Mouse (Mus musculus) hindbrain, embryonic 13.5 days (tissue): ENCODE results near the gene Zpbp2. TPM values are rescaled to one million over a fixed set of nuclear protein-coding genes. Genes with fewer than 3 reads are reported as not detected.

Source experiments
- ATAC-seq: fragments of 200-750 bp; cut with Nextera tagmentation; 2 replicates; pipeline ENCODE4 v1.8.0; 2017; ENCODE audit warnings: moderate TSS enrichment; ENCODE audit not compliant: low FRiP score
- H3K27ac ChIP-seq: fragments of 300-500 bp; sonication (generic); 2 replicates; pipeline ENCODE4 v1.5.1; 2015; ENCODE audit warnings: inconsistent platforms, mild to moderate bottlenecking, moderate library complexity
- H3K27me3 ChIP-seq: fragments of 300-500 bp; sonication (generic); 2 replicates; pipeline ENCODE4 v1.6.1; 2015; ENCODE audit warnings: mild to moderate bottlenecking, inconsistent platforms
- H3K36me3 ChIP-seq: fragments of 300-500 bp; sonication (generic); 2 replicates; pipeline ENCODE4 v1.6.1; 2015; ENCODE audit warnings: mild to moderate bottlenecking, inconsistent platforms
- H3K4me1 ChIP-seq: fragments of 300-500 bp; sonication (generic); replicated peaks from 2 replicates; pipeline ENCODE4 v1.6.1; 2015; ENCODE audit warnings: inconsistent platforms
- H3K4me2 ChIP-seq: fragments of 300-500 bp; sonication (generic); 2 replicates; pipeline ENCODE4 v1.6.1; 2015; ENCODE audit warnings: inconsistent platforms, mild to moderate bottlenecking, moderate library complexity
- H3K4me3 ChIP-seq: fragments of 300-500 bp; sonication (generic); 2 replicates; pipeline ENCODE4 v1.5.1; 2015; ENCODE audit warnings: mild to moderate bottlenecking, inconsistent platforms
- H3K9ac ChIP-seq: fragments of 300-500 bp; sonication (generic); 2 replicates; pipeline ENCODE4 v1.6.1; 2015; ENCODE audit warnings: mild to moderate bottlenecking, inconsistent platforms
- H3K9me3 ChIP-seq: fragments of 300-500 bp; sonication (generic); 2 replicates; pipeline ENCODE4 v1.6.1; 2016; ENCODE audit warnings: inconsistent platforms
- WGBS: fragments of 180-500 bp; shearing (Covaris S2); methylation state at CpG from one replicate; pipeline ENCODE4 v1.1.7; 2015; 5-methylcytosine and 5-hydroxymethylcytosine counted together
- polyA plus RNA-seq: library from polyadenylated mRNA; unstranded; fragments of >200 nt; fragmentation: Nextera tagmentation; extraction: Ambion mirVana; gene quantifications from 2 replicates; pipeline ENCODE4 v1.2.1, GENCODE M21; 2015

Gene Zpbp2
- polyA plus RNA-seq, 1 experiment from 2014 or later: not detected

DNA sequence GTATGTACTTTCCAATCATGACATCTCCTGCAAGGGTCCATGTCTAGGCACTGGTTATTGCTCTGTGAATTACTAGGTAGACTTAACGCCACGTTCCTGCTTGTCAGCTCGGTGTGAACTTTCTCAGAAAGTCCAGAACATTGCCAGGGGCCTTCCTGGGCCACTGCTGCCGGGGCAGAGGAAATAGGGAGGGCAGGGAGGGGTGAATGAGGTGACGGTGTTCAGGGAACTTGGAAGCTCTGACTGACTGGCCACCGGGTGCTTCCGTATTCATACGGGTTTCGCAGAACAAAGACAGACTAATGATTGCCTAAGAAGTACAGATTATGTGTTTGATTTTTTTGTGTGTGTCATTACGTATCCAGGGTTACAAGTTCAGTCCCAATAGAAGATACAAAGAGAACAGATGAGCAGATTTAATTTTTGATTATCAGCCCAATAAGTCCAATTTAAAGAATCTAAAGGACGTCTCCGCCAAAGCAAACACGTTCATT, 13.1 kb downstream of the Zpbp2 start:
- WGBS: 80% methylated on average over 13 of the region's 13 CpGs
- Histone ChIP-seq H3K4me2 (no peak overlapping the region), H3K4me1 (no peaks in the 10 kb centered on the region), H3K9me3 (no peaks in the 10 kb centered on the region), H3K4me3 (no peak overlapping the region), H3K27me3 (no peaks in the 10 kb centered on the region), H3K27ac (no peak overlapping the region), H3K9ac (no peak overlapping the region), H3K36me3 (no peaks in the 10 kb centered on the region)
- no peak for ATAC-seq

DNA sequence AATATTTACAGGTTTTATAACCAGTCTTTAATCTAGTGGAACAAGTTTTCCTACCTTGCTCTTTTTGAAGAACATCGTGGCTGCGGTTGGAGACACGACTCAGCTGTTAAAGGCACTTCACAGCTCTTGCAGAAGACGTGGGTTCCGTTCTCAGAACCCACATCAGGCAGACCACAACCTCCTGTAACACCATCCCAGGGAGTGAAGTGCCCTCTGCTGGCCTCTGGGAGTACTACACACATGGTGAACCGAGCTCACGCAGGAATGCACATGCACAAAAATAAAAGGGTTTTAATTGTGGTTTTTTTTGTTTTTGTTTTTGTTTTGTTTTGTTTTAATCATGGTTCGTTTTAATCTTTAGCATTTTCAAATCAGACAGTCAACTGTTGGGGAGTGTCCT, 17.4 kb downstream of the Zpbp2 start:
- Histone ChIP-seq H3K36me3 (no peaks in the 10 kb centered on the region), H3K4me2 (no peak overlapping the region), H3K27ac (no peak overlapping the region), H3K9me3 (no peaks in the 10 kb centered on the region), H3K4me3 (no peak overlapping the region), H3K27me3 (no peaks in the 10 kb centered on the region), H3K4me1 (no peaks in the 10 kb centered on the region), H3K9ac (no peak overlapping the region)
- 89% methylated on average over 8 of the region's 8 CpGs for WGBS
- ATAC-seq: no peak

DNA sequence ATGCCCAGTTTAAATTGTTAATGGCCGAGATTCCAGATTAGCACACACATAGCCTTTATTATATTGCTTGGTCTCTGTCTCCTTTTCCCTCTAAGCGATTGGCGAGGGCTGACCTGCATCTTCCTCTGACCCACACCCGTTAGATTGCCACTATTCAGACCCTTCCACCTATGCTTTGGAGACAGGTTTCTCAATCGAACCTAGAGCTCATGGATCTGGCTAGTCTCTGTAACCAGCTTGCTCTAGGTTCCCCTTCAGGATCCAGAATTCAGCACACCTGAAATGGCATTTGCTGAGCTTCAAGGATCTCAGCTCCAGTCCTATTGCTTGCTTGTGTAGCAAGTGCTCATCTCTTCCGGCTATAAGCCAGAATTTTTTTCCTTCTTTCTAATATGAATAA, 18.6 kb downstream of the Zpbp2 start:
- no peak overlapping the region for H3K4me2 ChIP-seq
- H3K27me3 ChIP-seq: no peaks in the 10 kb centered on the region
- no peak overlapping the region for H3K9ac ChIP-seq
- ATAC-seq: no peak
- H3K27ac ChIP-seq: no peak overlapping the region
- no peaks in the 10 kb centered on the region for H3K4me1 ChIP-seq
- no peak overlapping the region for H3K4me3 ChIP-seq
- H3K9me3 ChIP-seq: no peaks in the 10 kb centered on the region
- WGBS: 77% methylated on average over 6 of the region's 6 CpGs
- H3K36me3 ChIP-seq: no peaks in the 10 kb centered on the region

DNA sequence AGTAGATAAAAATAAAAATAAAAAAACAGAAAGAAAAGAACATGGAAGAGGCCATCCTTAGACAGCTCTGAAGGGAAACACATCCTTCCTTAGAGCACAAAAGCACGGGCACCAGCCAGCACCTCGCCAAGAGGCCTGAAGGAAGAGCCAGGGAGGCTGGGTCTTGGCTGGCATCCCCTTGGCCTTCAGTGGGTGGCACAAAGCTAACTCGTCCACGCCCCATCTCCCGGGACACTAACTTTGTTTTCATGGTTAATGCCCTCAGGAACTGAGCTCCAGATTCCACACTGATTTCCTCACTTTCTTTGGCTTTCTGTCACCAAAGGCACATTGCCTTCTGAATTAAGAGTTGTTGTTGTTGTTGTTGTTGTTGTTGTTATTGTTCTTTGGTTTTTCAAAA, 26.9 kb downstream of the Zpbp2 start:
- Histone ChIP-seq H3K27me3 (no peaks in the 10 kb centered on the region), H3K9me3 (no peaks in the 10 kb centered on the region), H3K4me1 (no peaks in the 10 kb centered on the region; the same call in 1 of the 2 replicates), H3K4me2 (no peak overlapping the region), H3K4me3 (no peak overlapping the region), H3K36me3 (peaks cover 31% of the 10 kb centered on the region), H3K27ac (no peak overlapping the region), H3K9ac (no peak overlapping the region)
- WGBS: 85% methylated on average over 5 of the region's 5 CpGs
- no peak for ATAC-seq

DNA sequence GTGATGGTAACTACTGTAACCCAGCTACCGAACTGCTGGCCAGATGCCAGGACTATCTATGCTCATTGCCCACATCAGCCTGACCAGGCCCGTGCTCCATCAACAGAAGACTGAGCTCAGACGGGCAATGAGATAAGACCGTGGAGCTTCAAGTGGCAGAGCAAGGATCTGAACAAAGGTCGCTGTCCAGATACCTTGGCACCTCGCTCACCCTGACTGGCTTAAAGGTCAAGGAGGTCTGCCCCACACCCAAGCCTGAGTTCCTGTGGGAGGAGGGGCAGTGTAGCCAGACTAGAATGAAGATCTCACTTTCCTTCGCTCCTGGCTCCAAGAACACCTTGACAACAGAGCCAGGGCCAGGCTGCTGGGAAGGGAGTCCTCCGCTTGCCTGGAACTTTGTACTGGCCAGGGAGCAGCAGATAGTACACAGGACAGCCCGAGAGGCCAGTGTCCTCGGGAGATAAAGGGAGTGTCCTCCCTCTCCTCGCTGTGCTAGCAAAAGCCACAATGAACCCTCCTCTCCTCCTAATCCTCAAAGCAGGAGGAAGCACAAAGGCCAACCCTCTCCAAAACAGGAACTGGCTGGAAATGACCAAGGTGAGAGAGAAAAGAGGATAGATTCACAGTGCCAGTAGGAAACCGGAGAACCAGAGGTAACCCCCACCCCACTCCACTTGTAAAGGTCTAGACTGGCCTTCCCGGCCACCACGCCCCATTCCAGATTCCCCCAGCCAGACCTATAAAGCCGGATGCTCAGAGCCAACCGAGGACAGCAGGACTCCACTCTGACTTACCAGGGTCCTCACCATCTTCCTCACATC, 29.6 kb downstream of the Zpbp2 start:
- H3K4me1 ChIP-seq: peaks cover 12% of the 10 kb centered on the region
- H3K9ac ChIP-seq: no peak overlapping the region
- H3K27me3 ChIP-seq: no peaks in the 10 kb centered on the region
- no peak overlapping the region for H3K4me3 ChIP-seq
- no peak overlapping the region for H3K27ac ChIP-seq
- peaks cover 42% of the 10 kb centered on the region for H3K36me3 ChIP-seq
- no peaks in the 10 kb centered on the region for H3K9me3 ChIP-seq
- no peak for ATAC-seq
- H3K4me2 ChIP-seq: no peak overlapping the region
- 83% methylated on average over 16 of the region's 16 CpGs for WGBS

DNA sequence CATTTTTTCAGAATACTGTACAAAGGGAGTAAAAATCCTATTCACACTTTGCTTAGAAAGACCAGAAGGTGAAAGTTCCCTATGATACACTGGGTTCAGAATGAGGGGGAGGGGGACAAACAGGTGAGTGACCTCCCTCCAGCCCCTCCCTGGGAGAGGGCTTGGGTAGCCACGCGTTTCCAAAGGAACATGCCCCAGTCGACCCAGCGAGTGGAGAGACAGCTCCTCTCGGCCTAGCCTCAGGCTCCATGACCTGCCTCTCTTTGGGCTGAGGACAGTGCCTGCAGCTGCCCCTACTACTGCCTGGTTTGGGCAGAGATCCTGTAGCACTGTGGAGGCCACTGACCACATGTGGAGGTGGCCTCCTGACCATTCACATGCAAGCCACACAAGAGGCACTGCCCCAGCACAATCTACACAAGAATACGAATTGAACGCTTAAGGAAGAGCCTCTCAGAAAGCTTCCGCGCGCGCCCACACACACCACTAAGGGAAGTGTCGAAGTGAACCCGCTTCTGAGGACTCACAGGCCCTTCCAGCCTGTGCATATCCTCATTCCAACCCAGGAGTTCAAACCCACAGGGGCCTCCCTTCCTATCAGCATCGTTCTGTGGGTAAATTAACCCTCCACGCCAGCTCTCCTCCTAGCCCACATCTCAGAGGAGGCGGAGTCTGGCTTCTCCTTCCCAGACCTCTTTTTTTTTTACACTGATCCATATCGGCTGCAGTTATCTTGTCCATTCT, 30.6 kb downstream of the Zpbp2 start:
- Histone ChIP-seq H3K9me3 (no peaks in the 10 kb centered on the region), H3K9ac (0 out of 2 replicates have a peak overlapping the region, but pooled peaks have one; percentile 13), H3K36me3 (peaks cover 42% of the 10 kb centered on the region), H3K27ac (no peak overlapping the region), H3K4me3 (no peak overlapping the region), H3K4me1 (peaks cover 21% of the 10 kb centered on the region), H3K27me3 (no peaks in the 10 kb centered on the region), H3K4me2 (no peak overlapping the region)
- 68% methylated on average over 17 of the region's 17 CpGs for WGBS
- ATAC-seq: no peak

DNA sequence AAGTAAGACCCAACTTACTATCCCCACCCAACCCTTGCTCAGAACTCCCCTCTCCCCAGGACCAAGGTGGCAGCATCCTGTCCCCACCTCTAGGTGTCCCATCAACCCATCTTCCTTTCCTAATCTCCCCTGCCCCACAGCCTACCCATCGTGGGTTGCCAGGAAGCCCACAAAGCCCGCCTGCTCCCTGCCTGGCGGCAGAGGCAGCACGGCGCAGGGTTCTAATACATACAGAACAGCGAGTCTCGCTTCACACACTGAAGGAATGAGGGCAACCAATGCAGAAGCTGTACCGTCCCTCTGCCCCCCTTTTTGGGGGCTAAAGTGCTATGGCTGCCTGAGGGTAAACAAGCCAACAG, 31.1 kb downstream of the Zpbp2 start:
- H3K9me3 ChIP-seq: no peaks in the 10 kb centered on the region
- WGBS: 78% methylated on average over 8 of the region's 8 CpGs
- no peak overlapping the region for H3K4me2 ChIP-seq
- no peak for ATAC-seq
- peaks cover 23% of the 10 kb centered on the region for H3K4me1 ChIP-seq
- no peak overlapping the region for H3K4me3 ChIP-seq
- no peaks in the 10 kb centered on the region for H3K27me3 ChIP-seq
- no peak overlapping the region for H3K9ac ChIP-seq
- H3K27ac ChIP-seq: no peak overlapping the region
- peaks cover 39% of the 10 kb centered on the region for H3K36me3 ChIP-seq

DNA sequence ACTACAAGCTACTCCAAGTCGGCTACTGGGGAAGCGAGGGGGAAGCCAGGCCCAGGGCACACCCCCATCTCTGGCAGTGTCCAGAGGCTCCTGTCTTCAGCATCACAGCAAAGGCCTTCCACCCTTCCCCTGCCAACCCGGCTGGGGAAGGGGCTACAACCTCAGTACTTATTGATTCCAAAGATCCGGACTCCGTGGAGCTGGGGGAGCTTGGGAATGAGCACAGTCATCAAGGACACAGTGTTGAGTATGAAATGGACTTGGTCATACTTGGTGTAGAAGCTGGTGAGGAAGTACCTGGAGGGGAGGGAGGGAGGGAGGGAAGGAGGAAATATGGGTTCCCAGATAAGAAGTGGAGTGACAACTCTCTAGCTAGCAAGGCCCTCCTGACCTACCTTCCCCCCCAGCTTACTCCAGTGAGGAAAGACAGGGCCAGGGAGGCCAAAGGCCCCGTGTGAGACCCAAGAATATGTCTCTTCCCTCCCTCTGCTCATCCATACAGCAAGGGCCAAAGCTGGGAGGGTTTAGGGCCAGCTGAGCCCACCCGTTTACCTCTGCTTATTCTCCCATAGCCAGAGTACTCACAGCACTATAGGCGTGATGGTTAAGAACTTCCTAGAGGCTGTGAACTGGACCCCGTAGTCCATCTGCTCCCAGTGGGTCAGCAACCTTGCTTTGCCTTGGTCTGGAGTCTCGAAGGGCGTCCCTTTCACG, 31.8 kb downstream of the Zpbp2 start:
- no peak for ATAC-seq
- Histone ChIP-seq H3K4me3 (no peak overlapping the region), H3K9me3 (no peaks in the 10 kb centered on the region), H3K27me3 (no peaks in the 10 kb centered on the region), H3K4me1 (peaks cover 28% of the 10 kb centered on the region), H3K4me2 (no peak overlapping the region), H3K36me3 (peaks cover 39% of the 10 kb centered on the region), H3K9ac (no peak overlapping the region), H3K27ac (no peak overlapping the region)
- 89% methylated on average over 12 of the region's 12 CpGs for WGBS

DNA sequence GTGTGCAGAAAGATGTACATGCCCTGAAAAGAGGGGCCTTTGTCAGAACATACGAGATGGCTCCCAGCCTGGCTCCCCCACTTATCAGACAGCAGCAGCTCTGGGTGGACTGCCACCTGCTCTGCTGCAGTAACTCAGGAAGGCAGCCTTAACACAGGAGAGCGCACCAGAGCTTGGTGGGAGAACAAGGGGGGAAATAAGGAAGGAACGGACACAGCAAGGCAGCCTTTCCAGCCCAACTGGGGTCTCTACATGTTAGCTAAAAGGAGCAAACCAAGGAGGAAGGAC, 32.3 kb downstream of the Zpbp2 start:
- Histone ChIP-seq H3K4me2 (no peak overlapping the region), H3K27ac (no peak overlapping the region), H3K9me3 (no peaks in the 10 kb centered on the region), H3K9ac (no peak overlapping the region), H3K36me3 (peaks cover 39% of the 10 kb centered on the region), H3K4me3 (no peak overlapping the region), H3K27me3 (no peaks in the 10 kb centered on the region), H3K4me1 (peaks cover 33% of the 10 kb centered on the region)
- 87% methylated on average over 3 of the region's 3 CpGs for WGBS
- no peak for ATAC-seq

DNA sequence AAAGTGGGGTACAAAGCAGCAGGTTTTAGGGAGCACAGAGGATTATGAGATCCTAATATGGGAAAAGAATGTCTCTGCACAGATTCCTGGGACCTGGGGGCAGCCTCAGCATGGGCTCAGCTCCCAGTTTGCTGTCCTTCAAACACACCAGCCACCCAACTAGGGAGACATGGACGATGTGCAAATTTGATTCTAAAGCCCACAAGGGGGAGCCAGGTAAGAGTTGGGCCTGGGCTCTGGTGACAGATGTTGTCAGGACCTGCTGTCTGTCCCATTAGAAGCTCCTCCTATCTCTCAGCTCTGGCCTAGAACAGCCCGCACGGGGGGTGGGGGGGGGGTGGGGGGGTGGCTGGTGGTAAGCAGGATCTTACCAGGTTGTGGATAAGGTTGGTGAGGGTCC, 32.7 kb downstream of the Zpbp2 start:
- 40% methylated on average over 3 of the region's 3 CpGs for WGBS

DNA sequence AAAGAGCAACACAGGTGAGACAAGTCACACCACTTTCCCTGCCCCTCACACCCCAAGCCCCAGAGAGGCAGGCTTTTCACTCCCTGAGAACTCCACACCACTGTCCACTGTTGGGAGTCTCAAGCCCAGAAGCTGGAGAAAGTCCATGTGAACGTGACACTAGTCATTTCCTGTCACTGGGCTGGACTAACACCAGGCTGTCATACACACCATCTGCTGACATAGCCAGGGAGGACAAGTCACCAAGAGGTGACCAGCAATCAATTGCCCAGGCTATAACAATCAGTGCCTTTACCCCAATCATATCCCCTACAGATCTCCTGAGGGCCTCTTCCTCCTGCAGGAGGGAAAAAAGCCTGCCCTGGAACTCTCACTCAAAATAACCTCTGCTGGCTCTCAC, 33.2 kb downstream of the Zpbp2 start:
- Histone ChIP-seq H3K27ac (no peak overlapping the region), H3K9me3 (no peaks in the 10 kb centered on the region), H3K4me3 (no peak overlapping the region), H3K36me3 (peaks cover 39% of the 10 kb centered on the region), H3K27me3 (no peaks in the 10 kb centered on the region), H3K4me2 (no peak overlapping the region), H3K9ac (peak overlapping the region; percentile 24; the same call in 1 of the 2 replicates), H3K4me1 (peaks cover 39% of the 10 kb centered on the region)
- no peak for ATAC-seq
- 74% methylated on average over 1 of the region's 1 CpGs for WGBS

More for the DNA sequence above, 32.7 kb downstream of the Zpbp2 start:
- no peak overlapping the region for H3K4me2 ChIP-seq
- peaks cover 37% of the 10 kb centered on the region for H3K4me1 ChIP-seq
- no peak for ATAC-seq
- H3K27me3 ChIP-seq: no peaks in the 10 kb centered on the region
- peaks cover 39% of the 10 kb centered on the region for H3K36me3 ChIP-seq
- no peaks in the 10 kb centered on the region for H3K9me3 ChIP-seq
- H3K9ac ChIP-seq: no peak overlapping the region
- H3K27ac ChIP-seq: no peak overlapping the region
- H3K4me3 ChIP-seq: no peak overlapping the region

DNA sequence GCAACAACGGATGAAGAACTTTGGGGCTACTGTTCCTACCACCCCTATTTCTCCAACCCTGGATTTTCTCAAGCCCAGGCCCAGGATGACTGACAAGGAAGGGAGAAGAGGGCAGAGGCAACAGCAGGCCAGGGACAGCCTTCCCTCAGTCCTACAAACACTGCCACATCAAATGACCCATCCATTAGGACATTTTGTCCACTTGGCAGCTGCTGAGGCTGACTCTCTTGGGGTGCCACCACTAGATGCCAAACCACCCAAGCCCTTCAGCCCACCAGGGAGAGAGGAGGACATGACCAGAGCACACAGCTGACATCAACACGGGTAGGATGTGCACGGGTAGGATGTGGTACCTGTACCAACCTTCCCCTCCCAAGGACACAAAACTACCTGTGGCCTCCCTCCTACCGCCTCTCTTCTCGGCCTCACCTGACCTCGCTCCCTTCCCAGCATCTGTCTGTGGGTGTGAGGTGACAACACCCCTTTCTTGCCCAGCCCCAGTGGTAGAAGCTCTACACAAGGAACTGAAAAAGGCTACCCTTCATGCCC, 33.8 kb downstream of the Zpbp2 start:
- 90% methylated on average over 6 of the region's 6 CpGs for WGBS
- Histone ChIP-seq H3K27ac (no peak overlapping the region), H3K4me3 (no peak overlapping the region), H3K36me3 (peaks cover 39% of the 10 kb centered on the region), H3K9ac (peak overlapping the region; percentile 24; the same call in 1 of the 2 replicates), H3K4me2 (no peak overlapping the region), H3K4me1 (peaks cover 39% of the 10 kb centered on the region), H3K27me3 (no peaks in the 10 kb centered on the region), H3K9me3 (no peaks in the 10 kb centered on the region)
- no peak for ATAC-seq
